Mouse (Mus musculus) hindbrain, postnatal 0 days (tissue): ENCODE results near the gene Bad. TPM values are rescaled to one million over a fixed set of nuclear protein-coding genes. Genes with fewer than 3 reads are reported as not detected.
A peak's percentile ranks its signal among the peaks of the same experiment; 100 is the strongest.

ENCODE experiments used
- ATAC-seq: fragments of 200-750 bp; cut with Nextera tagmentation; 2 replicates; pipeline ENCODE4 v1.8.0; 2017; ENCODE audit warnings: mild to moderate bottlenecking, moderate TSS enrichment, moderate library complexity
- DNase-seq: peaks from one replicate; pipeline ENCODE4 v3.0.0-alpha.2; 2015; ENCODE audit warnings: low spot score
- H3K27ac ChIP-seq: fragments of 300-500 bp; sonication (generic); 2 replicates; pipeline ENCODE4 v1.5.1; 2014; ENCODE audit warnings: mild to moderate bottlenecking
- H3K27me3 ChIP-seq: fragments of 300-500 bp; sonication (generic); 2 replicates; pipeline ENCODE4 v1.6.1; 2014; ENCODE audit warnings: low read length, mixed read lengths; ENCODE audit not compliant: insufficient read depth
- H3K36me3 ChIP-seq: fragments of 300-500 bp; sonication (generic); 2 replicates; pipeline ENCODE4 v1.6.1; 2014; ENCODE audit warnings: low read length, mixed read lengths; ENCODE audit not compliant: insufficient read depth
- H3K4me1 ChIP-seq: fragments of 300-500 bp; sonication (generic); 2 replicates; pipeline ENCODE4 v1.6.1; 2014; ENCODE audit warnings: antibody characterized with exemption, low read length, mixed read lengths; ENCODE audit not compliant: insufficient read depth
- H3K4me2 ChIP-seq: fragments of 300-500 bp; sonication (generic); 2 replicates; pipeline ENCODE4 v1.6.1; 2014; ENCODE audit warnings: low read depth, mild to moderate bottlenecking, low read length, moderate library complexity, mixed read lengths
- H3K4me3 ChIP-seq: fragments of 300-500 bp; sonication (generic); 2 replicates; pipeline ENCODE4 v1.5.1; 2014; ENCODE audit warnings: low read length
- H3K9ac ChIP-seq: fragments of 300-500 bp; sonication (generic); replicated peaks from 2 replicates; pipeline ENCODE4 v1.6.1; 2014; ENCODE audit warnings: mild to moderate bottlenecking, low read length, moderate library complexity, mixed read lengths
- H3K9me3 ChIP-seq: fragments of 300-500 bp; sonication (generic); 2 replicates; pipeline ENCODE4 v1.6.1; 2016; ENCODE audit warnings: low read length, mixed read lengths
- CTCF ChIP-seq: IDR thresholded peaks from 2 replicates; pipeline ENCODE4 v1.5.1; 2016; ENCODE audit warnings: antibody characterized with exemption, control low read depth, low read depth
- WGBS: fragments of 180-500 bp; shearing (Covaris S2); extraction: QIAGEN DNeasy Blood & Tissue Kit; methylation state at CpG from one replicate; pipeline ENCODE4 v1.1.7; 2014; 5-methylcytosine and 5-hydroxymethylcytosine counted together
- polyA plus RNA-seq: library from polyadenylated mRNA; unstranded; fragments of >200 nt; fragmentation: Nextera tagmentation; extraction: Ambion mirVana; gene quantifications from 2 replicates; pipeline ENCODE4 v1.2.1, GENCODE M21; 2015
- total RNA-seq: library from RNA; depleted of rRNA; stranded (reverse); fragments of >200 nt; gene quantifications from 2 replicates; pipeline ENCODE4 v1.2.3, GENCODE M21; 2014

The Bad gene
- total and polyA plus RNA-seq, 2 experiments from 2014 or later, result 58.2 to 86.6 TPM

DNA sequence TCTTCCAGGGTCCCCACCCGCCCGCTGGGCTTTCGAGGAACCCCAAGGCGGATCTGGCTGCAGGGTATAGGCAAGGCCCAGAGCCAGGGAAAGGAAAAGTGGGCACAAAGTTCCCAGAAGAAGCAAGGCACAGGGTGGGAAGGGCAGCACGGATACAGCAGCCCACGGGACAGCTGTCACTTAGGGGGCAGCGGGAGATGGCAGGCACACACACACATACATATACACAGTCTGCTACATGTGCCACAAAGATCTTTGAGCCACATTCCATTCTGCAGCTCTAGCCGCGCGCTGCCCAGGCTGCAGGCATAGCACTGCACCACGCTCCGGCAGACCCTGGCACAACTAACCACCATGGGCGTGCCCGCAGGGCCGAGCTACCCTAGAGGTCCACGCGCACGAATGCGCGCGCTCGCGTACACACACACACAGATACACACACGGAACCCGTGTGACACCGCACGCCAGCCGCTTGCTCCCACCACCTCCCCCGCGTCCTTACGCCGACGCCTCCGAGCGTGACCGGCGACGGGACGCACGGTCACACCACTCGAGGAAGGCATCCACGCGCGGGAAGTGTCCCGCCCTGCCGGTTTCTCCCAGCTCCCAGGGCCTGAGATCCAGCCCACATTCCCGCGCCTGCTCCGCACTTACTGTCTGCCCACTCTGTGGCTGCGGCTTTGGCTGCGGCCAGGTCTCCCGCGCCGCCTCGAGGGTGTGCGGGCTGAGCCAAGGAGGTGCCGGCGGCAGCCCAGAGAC, 8.0 kb upstream of the Bad start:
- DNase-seq (peak; percentile 68), ATAC-seq (peak; percentile 73)
- Histone ChIP-seq H3K36me3 (no peaks in the 10 kb centered on the region), H3K9ac (peak overlapping the region; percentile 60), H3K9me3 (no peaks in the 10 kb centered on the region), H3K4me1 (peaks cover 9% of the 10 kb centered on the region), H3K4me2 (peak overlapping the region; percentile 67), H3K27me3 (peaks cover 6% of the 10 kb centered on the region), H3K27ac (peak overlapping the region; percentile 41; the same call in 1 of the 2 replicates), H3K4me3 (peak overlapping the region; percentile 47)
- TF ChIP-seq CTCF, result no peak
- 3% methylated on average over 58 of the region's 58 CpGs for WGBS

DNA sequence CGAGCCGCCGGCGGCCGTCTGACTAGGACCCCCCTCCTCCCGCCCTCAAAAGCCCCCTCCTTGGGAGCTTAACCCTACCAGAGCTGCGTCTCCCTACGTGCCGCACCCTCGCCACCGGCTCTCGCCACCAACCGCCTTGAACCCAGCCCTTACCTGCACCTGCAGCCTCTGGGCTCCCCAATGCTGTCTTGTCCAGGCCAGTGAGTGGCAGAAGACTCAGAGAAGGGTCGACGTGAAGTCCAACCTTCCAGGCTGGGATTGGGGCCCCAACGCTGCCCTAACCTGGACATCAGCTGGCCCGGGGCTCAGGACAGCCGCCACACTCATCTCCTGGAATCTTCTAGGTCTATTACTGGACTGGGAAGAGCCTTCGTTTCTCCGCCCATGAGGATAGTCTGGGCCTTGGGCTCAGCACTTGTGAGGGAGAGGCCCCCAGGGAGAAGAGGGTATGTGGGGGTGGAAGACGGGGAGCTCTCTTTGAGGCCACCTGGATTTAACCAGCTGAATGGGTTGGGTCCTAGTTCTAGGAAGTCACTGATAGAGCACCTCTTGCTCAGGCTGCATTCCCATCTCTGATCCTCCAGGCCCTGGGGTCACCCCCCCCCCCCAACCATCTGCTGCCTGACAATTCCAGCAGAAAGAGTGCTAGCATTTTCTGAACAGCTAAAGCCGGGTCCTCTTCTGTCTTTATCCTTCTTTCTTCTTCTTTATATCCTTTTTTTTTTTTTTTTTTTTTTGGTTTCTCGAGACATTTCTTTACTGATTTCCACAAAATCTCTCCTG, 7.3 kb upstream of the Bad start, which contains the start of gene Kcnk4:
Gene Kcnk4 (minus strand): TSS at position 321 of the 783 bp plus-strand sequence.
- no peak for DNase-seq
- Histone ChIP-seq H3K27me3 (peaks cover 6% of the 10 kb centered on the region), H3K9ac (peak within 1 kb of the TSS; percentile 60), H3K4me2 (peak within 1 kb of the TSS; percentile 67), H3K36me3 (no peaks in the 10 kb centered on the region), H3K27ac (peak within 1 kb of the TSS; percentile 41; the same call in 1 of the 2 replicates), H3K9me3 (no peaks in the 10 kb centered on the region), H3K4me3 (peak within 1 kb of the TSS; percentile 47), H3K4me1 (peaks cover 15% of the 10 kb centered on the region)
- 7% methylated on average over 23 of the region's 23 CpGs for WGBS
- ATAC-seq, result 0 out of 2 replicates have a peak, but pooled peaks have one; percentile 36
- TF ChIP-seq CTCF, result no peak

DNA sequence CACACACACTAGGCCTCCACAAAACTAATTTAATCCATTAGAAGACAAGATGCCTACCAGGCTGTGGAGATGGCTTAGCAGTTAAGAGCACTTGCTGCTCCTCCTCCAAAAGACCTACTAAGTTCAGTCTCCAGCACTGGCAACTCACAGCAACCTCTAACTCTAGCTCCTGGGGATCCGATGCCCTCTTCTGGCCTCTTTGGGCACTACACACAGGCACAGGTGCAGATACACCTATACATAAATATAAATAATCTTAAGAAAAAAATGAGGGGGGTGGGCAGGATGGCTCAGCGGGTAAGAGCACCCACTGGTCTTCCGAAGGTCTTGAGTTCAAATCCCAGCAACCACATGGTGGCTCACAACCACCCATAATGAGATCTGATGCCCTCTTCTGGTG, 5.4 kb upstream of the Bad start:
- peak; percentile 55 for TF ChIP-seq CTCF
- Histone ChIP-seq H3K4me2 (no peak overlapping the region), H3K4me1 (peaks cover 26% of the 10 kb centered on the region), H3K4me3 (no peak overlapping the region), H3K27ac (no peak overlapping the region), H3K9me3 (no peaks in the 10 kb centered on the region), H3K27me3 (peaks cover 6% of the 10 kb centered on the region), H3K36me3 (no peaks in the 10 kb centered on the region), H3K9ac (no peak overlapping the region)
- DNase-seq, result peak; percentile 31
- ATAC-seq, result no peak
- 27% methylated on average over 3 of the region's 3 CpGs for WGBS

DNA sequence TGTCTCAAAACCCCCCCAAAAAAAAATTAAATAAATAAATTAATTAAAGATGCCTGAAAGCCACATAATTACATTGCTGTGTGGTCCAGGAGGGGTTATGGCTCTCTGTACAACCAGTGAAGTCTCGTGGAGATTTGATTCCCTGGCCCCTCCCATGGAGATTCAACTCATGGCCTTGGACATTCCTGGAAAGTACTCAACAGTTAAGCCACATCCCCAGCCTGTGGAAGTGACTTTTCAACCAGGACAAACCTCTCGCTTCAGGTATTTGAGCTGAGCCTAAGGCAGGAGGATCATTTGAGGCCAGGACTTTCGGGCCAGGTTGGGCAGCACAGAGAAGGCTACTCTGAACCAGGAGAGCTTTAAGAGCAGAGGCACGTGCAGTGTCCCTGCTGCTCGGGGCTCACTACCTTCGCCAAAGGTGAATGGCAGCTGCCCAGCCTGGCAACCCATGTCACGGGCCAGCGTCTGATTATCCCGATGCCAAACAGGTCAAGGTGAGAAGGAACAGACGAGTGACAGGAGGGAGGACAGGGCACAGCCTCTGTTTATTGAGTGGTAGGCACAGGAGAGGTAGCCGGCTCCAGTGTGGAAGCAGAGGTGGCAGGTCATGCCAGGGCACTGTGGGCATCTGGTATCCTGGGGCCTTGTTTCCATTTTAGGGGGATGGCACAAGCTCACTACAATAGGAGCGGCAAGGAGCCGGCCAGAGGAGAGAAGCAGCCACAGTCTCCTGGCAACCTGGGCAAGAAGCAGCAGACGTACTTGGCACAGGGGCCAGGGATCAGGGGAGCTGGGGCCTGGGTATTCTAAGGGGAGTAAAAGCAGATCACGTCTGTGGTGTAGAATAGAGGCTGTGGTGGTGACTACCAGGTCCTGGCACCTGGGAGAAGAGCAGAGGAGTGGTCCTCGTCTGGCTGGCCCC, 3.9 kb upstream of the Bad start:
- Histone ChIP-seq H3K4me2 (no peak overlapping the region), H3K4me3 (no peak overlapping the region), H3K27ac (no peak overlapping the region), H3K9ac (no peak overlapping the region), H3K4me1 (peaks cover 29% of the 10 kb centered on the region), H3K36me3 (no peaks in the 10 kb centered on the region), H3K9me3 (no peaks in the 10 kb centered on the region), H3K27me3 (peaks cover 2% of the 10 kb centered on the region)
- WGBS, result 64% methylated on average over 16 of the region's 16 CpGs
- ATAC-seq (no peak), DNase-seq (no peak)
- TF ChIP-seq CTCF, result no peak

DNA sequence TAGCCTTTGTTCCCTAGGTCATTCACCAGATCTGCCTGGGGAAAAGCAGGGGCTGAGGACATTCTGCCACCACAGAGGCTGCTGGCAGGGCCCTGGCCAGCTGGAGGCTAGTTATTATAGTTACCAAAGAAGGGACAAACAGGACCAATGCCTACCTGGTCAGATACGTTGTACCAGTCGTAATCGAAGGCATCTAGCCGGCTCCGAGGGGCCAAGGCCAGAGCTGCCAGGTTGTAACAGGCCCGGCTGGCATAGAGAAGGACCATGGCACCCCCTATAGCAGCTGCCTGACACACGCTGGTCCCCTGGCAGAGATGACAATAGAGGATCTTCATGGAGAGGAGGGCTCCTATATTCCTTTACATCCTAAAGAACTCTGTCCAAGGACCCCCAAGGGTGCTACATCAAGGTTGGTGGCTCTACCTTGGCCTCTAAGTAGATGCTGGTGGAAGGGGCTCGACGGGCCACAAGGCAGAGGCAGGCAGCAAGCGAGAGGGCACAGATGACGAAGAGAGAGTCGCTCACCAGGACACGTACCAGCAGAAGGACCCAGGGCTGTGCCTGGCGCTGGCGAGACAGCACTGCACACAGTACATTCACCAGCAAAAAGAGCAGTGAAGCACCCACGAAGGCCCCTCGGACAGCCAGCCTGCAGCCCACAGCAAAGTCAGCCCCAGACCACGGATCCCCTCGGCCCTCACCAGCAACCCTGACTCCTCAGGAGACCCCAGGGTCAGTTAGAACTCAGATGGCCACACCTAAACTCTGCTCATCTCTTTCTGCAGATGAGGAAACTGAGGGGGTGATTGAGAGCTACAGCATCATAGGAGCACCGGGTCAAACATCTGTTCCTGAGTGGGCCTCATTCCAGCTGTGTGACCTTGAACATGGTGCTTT, 2.3 kb upstream of the Bad start:
- TF ChIP-seq CTCF, result no peak
- no peak overlapping the region for H3K4me3 ChIP-seq
- H3K4me2 ChIP-seq, result peak overlapping the region; percentile 99
- 90% methylated on average over 20 of the region's 20 CpGs for WGBS
- peaks cover 24% of the 10 kb centered on the region for H3K4me1 ChIP-seq
- DNase-seq (no peak), ATAC-seq (no peak)
- no peaks in the 10 kb centered on the region for H3K36me3 ChIP-seq
- H3K27ac ChIP-seq, result no peak overlapping the region
- no peaks in the 10 kb centered on the region for H3K9me3 ChIP-seq
- no peaks in the 10 kb centered on the region for H3K27me3 ChIP-seq
- H3K9ac ChIP-seq, result 0 out of 2 replicates have a peak overlapping the region, but pooled peaks have one; percentile 6
